Mouse (Mus musculus): ENCODE results near the gene 3110082I17Rik.

3110082I17Rik gene

DNA sequence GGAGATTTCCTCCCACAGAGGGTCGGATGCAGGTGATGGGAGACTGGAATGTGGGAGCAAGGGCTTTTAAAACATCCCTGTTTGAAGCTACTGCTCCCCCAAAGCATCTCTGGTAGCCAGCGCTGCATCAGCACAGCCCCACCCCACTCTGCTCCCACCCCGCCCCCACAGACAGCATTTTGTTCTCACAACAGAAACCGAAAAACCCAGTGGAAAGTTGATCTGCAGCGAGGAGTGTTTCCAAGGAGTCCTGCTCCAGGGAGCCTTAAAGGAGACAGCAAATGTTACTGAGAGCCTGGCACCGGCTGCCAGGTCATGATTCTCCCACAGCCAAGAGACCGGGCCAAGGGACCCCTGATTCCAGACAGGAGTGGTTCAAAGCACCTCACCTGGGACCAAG, 129.6 kb downstream of the 3110082I17Rik start:
- Histone ChIP-seq H3K9me3 (ENCODE audit: low read length) (no peaks in the 10 kb centered on the region), H3K4me1 (replicated peaks; ENCODE audit: low read depth, low read length) (peaks cover 69% of the 10 kb centered on the region), H3K4me3 (replicated peaks; ENCODE audit: low read length) (no peak overlapping the region), H3K36me3 (ENCODE audit: insufficient read depth, low read length) (no peaks in the 10 kb centered on the region), H3K27me3 (ENCODE audit: insufficient read depth, low read length) (0 out of 2 replicates have a peak, but pooled peaks cover 3% of the 10 kb centered on the region)
- TF ChIP-seq NANOG (IDR thresholded peaks at IDR 0.05; ENCODE audit: borderline replicate concordance, low read length): no peak
- no peak for TF ChIP-seq POU5F1 (IDR thresholded peaks at IDR 0.05; ENCODE audit: borderline replicate concordance, low read length)
- TF ChIP-seq CTCF (conservative IDR thresholded peaks at IDR 0.05; ENCODE audit: low read length): no peak

DNA sequence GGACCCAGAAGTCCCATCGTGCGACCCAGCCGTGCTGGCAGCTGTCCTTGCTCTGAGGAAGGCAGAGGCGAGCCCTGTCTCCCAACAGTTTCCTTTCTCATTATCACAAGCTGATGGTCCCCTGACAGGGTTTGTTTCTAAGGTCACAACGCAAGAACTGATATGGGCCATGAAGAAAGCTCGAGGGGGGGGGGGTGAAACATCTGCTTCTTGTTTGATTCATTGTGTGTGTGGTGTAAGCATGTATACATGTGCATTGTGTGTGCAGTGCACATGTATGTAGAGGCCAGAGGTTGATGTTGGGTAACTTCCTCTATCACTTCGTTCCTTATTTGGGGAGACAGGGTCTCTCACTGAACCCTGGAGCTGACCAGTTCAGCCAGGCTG, 132.7 kb downstream of the 3110082I17Rik start:
- H3K9me3 ChIP-seq (ENCODE audit: low read length): no peaks in the 10 kb centered on the region
- H3K36me3 ChIP-seq (ENCODE audit: insufficient read depth, low read length): peaks cover 7% of the 10 kb centered on the region
- peaks cover 22% of the 10 kb centered on the region for H3K27me3 ChIP-seq (ENCODE audit: insufficient read depth, low read length)
- H3K4me1 ChIP-seq (replicated peaks; ENCODE audit: low read depth, low read length): peaks cover 78% of the 10 kb centered on the region
- TF ChIP-seq NANOG (IDR thresholded peaks at IDR 0.05; ENCODE audit: borderline replicate concordance, low read length) (no peak), POU5F1 (IDR thresholded peaks at IDR 0.05; ENCODE audit: borderline replicate concordance, low read length) (no peak), CTCF (conservative IDR thresholded peaks at IDR 0.05; ENCODE audit: low read length) (no peak)
- no peak overlapping the region for H3K4me3 ChIP-seq (replicated peaks; ENCODE audit: low read length)

DNA sequence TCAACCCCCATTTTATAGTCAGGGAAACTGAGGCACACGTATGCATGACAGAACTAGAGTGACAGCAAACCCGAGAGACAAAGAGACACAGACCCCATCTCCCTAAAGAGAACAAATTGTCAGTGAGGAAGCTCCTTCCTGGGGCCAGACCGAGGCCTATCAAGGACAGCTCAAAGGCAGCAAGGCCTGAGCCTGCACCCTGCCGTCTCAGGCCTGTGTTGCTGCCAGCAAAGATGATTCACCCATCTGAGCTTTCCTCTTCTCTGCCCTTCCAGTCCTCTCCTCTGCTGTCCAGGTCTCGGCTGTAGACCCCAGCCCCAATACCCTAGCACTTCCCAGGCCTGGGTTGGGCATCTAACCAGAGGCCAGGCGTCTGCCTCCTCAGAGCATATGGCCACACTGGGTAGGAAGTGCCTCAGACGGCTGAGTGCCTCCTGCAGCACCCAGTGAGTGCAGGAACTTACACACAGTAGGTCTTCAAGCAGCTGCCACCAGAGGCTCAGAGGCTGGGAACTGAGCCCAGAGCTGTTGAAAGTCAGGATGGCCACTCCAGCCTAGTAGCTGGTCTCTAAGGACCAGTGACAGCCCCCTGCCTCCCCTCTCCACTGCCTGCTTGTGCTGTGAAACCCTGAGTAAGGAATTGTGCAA, 133.2 kb downstream of the 3110082I17Rik start:
- no peak overlapping the region for H3K4me3 ChIP-seq (replicated peaks; ENCODE audit: low read length)
- peaks cover 78% of the 10 kb centered on the region for H3K4me1 ChIP-seq (replicated peaks; ENCODE audit: low read depth, low read length)
- H3K9me3 ChIP-seq (ENCODE audit: low read length): no peaks in the 10 kb centered on the region
- no peak for TF ChIP-seq NANOG (IDR thresholded peaks at IDR 0.05; ENCODE audit: borderline replicate concordance, low read length)
- no peak for TF ChIP-seq POU5F1 (IDR thresholded peaks at IDR 0.05; ENCODE audit: borderline replicate concordance, low read length)
- TF ChIP-seq CTCF (conservative IDR thresholded peaks at IDR 0.05; ENCODE audit: low read length): no peak
- H3K27me3 ChIP-seq (ENCODE audit: insufficient read depth, low read length): peaks cover 22% of the 10 kb centered on the region
- H3K36me3 ChIP-seq (ENCODE audit: insufficient read depth, low read length): peaks cover 12% of the 10 kb centered on the region

DNA sequence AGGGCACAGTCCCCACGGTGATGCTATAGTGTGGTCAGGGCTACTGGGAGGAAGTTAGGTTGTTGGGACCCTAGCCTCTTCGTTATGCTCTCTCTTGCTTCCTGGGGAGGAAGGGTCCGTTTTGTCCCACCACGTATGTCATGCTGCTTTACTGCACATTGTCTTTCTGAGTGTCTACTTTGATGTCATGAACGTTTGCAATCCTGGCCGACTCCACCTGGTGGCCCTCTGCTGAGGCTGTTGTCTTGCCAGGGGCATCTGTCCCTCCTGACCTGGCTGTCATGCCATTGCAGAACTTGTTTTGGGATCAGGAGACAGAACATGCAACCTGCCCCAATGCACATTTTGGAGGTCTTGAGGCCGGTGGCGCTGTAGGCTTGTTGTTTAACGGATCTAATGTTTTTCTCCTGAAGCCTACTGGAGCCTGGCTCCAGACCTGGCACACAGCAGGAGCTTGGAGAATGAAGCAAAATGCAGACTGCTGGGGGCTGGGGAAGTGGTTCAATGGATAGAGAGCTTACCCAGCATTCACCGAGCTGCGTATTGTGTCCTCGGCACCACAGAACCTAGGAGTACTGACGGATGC, 134.1 kb downstream of the 3110082I17Rik start:
- no peaks in the 10 kb centered on the region for H3K9me3 ChIP-seq (ENCODE audit: low read length)
- peaks cover 13% of the 10 kb centered on the region for H3K36me3 ChIP-seq (ENCODE audit: insufficient read depth, low read length)
- H3K4me1 ChIP-seq (replicated peaks; ENCODE audit: low read depth, low read length): peaks cover 73% of the 10 kb centered on the region
- peak overlapping the region; percentile 86 for H3K4me3 ChIP-seq (replicated peaks; ENCODE audit: low read length)
- H3K27me3 ChIP-seq (ENCODE audit: insufficient read depth, low read length): peaks cover 22% of the 10 kb centered on the region
- TF ChIP-seq POU5F1 (IDR thresholded peaks at IDR 0.05; ENCODE audit: borderline replicate concordance, low read length) (no peak), NANOG (IDR thresholded peaks at IDR 0.05; ENCODE audit: borderline replicate concordance, low read length) (no peak; the same call in 1 of the 2 replicates), CTCF (conservative IDR thresholded peaks at IDR 0.05; ENCODE audit: low read length) (no peak)

DNA sequence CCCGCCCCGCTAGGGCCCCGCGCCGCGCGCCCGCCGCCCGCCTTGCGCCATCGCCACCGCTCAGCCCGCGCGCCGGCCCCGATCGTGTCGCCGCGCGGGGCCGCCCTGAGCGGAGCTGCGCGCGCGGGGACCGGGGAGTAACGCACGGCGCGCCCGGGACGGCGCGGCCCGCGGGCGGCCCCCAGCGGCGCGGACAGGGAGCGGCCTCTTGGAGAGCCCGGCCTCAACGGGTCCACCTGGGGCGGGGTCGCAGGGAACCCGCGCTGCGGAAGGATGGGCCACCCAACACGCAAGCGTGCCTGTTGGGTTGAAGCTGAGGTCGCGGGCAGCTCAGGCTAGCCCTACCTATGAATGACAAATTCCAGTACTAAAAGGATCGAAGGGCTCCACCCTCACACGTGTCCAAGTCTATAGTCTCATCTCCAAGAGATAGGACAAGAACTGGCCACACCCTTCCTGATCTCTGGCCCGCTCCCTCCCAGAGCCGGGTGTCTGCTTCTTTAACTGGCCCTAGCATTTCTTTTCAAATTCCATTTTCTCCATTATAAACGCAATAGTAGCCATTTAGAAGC, 134.8 kb downstream of the 3110082I17Rik start, which contains the start of gene Adap1:
Gene Adap1 (minus strand): TSS at position 228 of the 572 bp plus-strand sequence.
- peak within 1 kb of the TSS; percentile 86 for H3K4me3 ChIP-seq (replicated peaks; ENCODE audit: low read length)
- H3K4me1 ChIP-seq (replicated peaks; ENCODE audit: low read depth, low read length): peaks cover 75% of the 10 kb centered on the region
- TF ChIP-seq CTCF (conservative IDR thresholded peaks at IDR 0.05; ENCODE audit: low read length) (no peak), POU5F1 (IDR thresholded peaks at IDR 0.05; ENCODE audit: borderline replicate concordance, low read length) (no peak), NANOG (IDR thresholded peaks at IDR 0.05; ENCODE audit: borderline replicate concordance, low read length) (peak; percentile 61; the same call in 1 of the 2 replicates)
- peaks cover 17% of the 10 kb centered on the region for H3K36me3 ChIP-seq (ENCODE audit: insufficient read depth, low read length)
- H3K27me3 ChIP-seq (ENCODE audit: insufficient read depth, low read length): peaks cover 22% of the 10 kb centered on the region
- no peaks in the 10 kb centered on the region for H3K9me3 ChIP-seq (ENCODE audit: low read length)

DNA sequence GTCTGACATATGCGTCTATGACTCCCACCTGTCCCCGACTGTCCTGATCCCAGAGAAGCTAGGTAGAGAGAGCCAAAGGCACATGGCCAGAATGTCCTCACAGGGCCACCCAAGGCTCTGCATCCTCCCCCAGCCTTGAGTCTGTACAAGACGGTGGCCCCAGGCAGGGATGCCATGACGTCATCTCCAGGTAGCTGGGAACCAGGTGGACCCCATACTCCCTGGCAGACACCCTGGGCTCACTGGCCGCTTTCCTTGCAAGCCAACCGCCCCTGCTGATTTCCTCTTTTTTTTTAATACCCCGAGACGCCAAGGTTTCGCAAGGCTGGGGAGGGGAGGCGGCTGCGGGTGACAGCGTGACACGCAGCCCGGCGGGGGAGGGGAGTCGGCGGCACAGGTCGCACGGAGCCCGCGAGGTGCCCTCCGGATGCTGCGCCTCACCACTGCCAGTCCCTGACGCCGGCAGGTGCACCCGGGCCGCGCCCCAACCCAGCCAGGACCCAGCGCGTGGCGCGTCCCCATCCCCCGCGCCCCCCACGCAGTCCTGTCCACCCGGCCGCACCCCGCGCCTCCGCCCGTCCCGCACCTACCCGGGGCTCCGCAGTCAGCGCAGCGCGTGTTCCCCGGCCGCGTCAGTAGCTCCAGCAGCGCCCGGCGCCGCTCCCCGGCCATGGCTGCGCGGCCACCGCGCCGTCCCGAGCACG, 135.5 kb downstream of the 3110082I17Rik start:
- Histone ChIP-seq H3K9me3 (ENCODE audit: low read length) (no peaks in the 10 kb centered on the region), H3K4me3 (replicated peaks; ENCODE audit: low read length) (peak overlapping the region; percentile 86), H3K36me3 (ENCODE audit: insufficient read depth, low read length) (peaks cover 20% of the 10 kb centered on the region), H3K4me1 (replicated peaks; ENCODE audit: low read depth, low read length) (peaks cover 75% of the 10 kb centered on the region), H3K27me3 (ENCODE audit: insufficient read depth, low read length) (peaks cover 22% of the 10 kb centered on the region)
- TF ChIP-seq CTCF (conservative IDR thresholded peaks at IDR 0.05; ENCODE audit: low read length): no peak
- TF ChIP-seq POU5F1 (IDR thresholded peaks at IDR 0.05; ENCODE audit: borderline replicate concordance, low read length): no peak
- TF ChIP-seq NANOG (IDR thresholded peaks at IDR 0.05; ENCODE audit: borderline replicate concordance, low read length): no peak

DNA sequence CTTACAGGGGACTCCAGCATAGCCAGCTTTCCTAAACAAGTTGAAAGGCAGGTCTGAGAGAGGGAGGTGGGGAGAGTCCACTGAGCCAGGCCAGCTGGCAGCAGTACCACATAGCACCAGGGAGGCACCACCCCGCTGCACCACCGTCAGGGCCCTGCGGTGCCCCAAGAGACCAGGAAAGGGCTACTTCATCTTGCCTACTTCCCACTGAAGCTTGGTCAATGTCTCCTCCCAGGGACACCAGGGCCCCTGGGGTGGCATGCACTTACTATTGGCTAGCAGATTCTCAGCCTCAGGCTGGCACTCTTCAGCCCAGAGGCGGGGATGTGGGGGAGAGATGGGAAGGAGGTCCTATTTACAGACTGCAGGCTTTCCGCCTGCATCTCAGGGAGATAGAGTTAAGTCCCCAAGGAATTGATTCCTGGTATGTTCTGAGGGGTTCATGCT, 136.3 kb downstream of the 3110082I17Rik start:
- H3K27me3 ChIP-seq (ENCODE audit: insufficient read depth, low read length): peaks cover 19% of the 10 kb centered on the region
- peaks cover 76% of the 10 kb centered on the region for H3K4me1 ChIP-seq (replicated peaks; ENCODE audit: low read depth, low read length)
- peaks cover 20% of the 10 kb centered on the region for H3K36me3 ChIP-seq (ENCODE audit: insufficient read depth, low read length)
- no peak for TF ChIP-seq POU5F1 (IDR thresholded peaks at IDR 0.05; ENCODE audit: borderline replicate concordance, low read length)
- TF ChIP-seq CTCF (conservative IDR thresholded peaks at IDR 0.05; ENCODE audit: low read length): no peak
- no peak for TF ChIP-seq NANOG (IDR thresholded peaks at IDR 0.05; ENCODE audit: borderline replicate concordance, low read length)
- peak overlapping the region; percentile 86 for H3K4me3 ChIP-seq (replicated peaks; ENCODE audit: low read length)
- H3K9me3 ChIP-seq (ENCODE audit: low read length): no peaks in the 10 kb centered on the region
